Mouse (Mus musculus) liver, embryonic 14.5 days (tissue): ENCODE data around the gene Dync1li1.

Experiments
- CTCF ChIP-seq: IDR thresholded peaks from 2 replicates; pipeline ENCODE4 v1.5.1; 2016; ENCODE audit warnings: antibody characterized with exemption, low read depth, control low read depth
- EP300 ChIP-seq: IDR thresholded peaks from 2 replicates; pipeline ENCODE4 v1.6.1; 2016; ENCODE audit warnings: antibody characterized with exemption, low read depth

- no peak for TF ChIP-seq CTCF
- no peak for TF ChIP-seq EP300
Observed at GRCm38 (mm10) chr9:114767030-114767429, 78.4 kb downstream of the Dync1li1 start.
